In genomic region chr16:45142565-45142964, GRCm38 (mm10) we compare ENCODE assay signal across 16 mouse cellular contexts. TPM values are rescaled to one million over a fixed set of nuclear protein-coding genes. Genes with fewer than 3 reads are reported as not detected.
DNase-seq lines count a peak whose midpoint lies in the region; ATAC-seq and TF ChIP-seq lines count a peak whose summit lies in the region.
"Had no signal": no experiment of that assay in that cellular context is flagged by ENCODE, and none has a peak within 500 bp of the region (broad histone marks: within the 10 kb centered on the region; RNA-seq: fewer than 3 reads in every experiment).

No protein-coding gene starts in this region.

- no peak for TF ChIP-seq POLR2A in spleen, adult 2 months (IDR thresholded peaks at IDR 0.05; ENCODE audit: low read depth, low read length)

- no peak overlapping the region for H3K9ac ChIP-seq in intestine, postnatal 0 days (ENCODE audit: low read depth, low read length)
- no peak overlapping the region for H3K9ac ChIP-seq in intestine, embryonic 16.5 days (ENCODE audit: low read depth, low read length)
- H3K9ac ChIP-seq: forebrain, embryonic 13.5 days; limb, embryonic 12.5 days; lung, embryonic 15.5 days had no signal

- peak; percentile 9 to 22 for DNase-seq in spleen, adult 2 months (ENCODE audit: low read depth in 1 of 2, low spot score in 2 of 2)
- DNase-seq in spleen, adult 12 weeks (ENCODE audit: low spot score) = no peak
- peak; percentile 12 for DNase-seq in brain, adult 2 months (ENCODE audit: low read depth, low spot score)
- peak; percentile 66 for DNase-seq in splenic B cell, adult 2 months (ENCODE audit: low read depth, low spot score)
- DNase-seq in c-Kit-positive CD71-positive TER-119-positive erythroid progenitor cells, embryonic 14.5 days (ENCODE audit: low spot score) = no peak
- no peak for DNase-seq in urinary bladder, postnatal 4 days (ENCODE audit: low spot score in 2 of 2)
- DNase-seq: cerebellum, postnatal 10 days; gastrocnemius, postnatal 14 days; kidney, postnatal 10 days; right cerebral cortex, postnatal 4 days had no signal

- 93% methylated on average over 5 of the region's 5 CpGs for WGBS in intestine, postnatal 0 days
- 91% methylated on average over 5 of the region's 5 CpGs for WGBS in intestine, embryonic 16.5 days
- WGBS in spleen, adult 2 months = 56% methylated on average over 5 of the region's 5 CpGs

- TF ChIP-seq CTCF in intestine, postnatal 0 days (IDR thresholded peaks at IDR 0.05; ENCODE audit: low read depth) = peak; percentile 47
- no peak for TF ChIP-seq CTCF in spleen, adult 2 months (IDR thresholded peaks at IDR 0.05; ENCODE audit: extremely low read depth, insufficient read depth, insufficient read length, insufficient replicate concordance)

- ATAC-seq in intestine, postnatal 0 days = no peak
- ATAC-seq in intestine, embryonic 16.5 days = no peak
- ATAC-seq: forebrain, embryonic 13.5 days; hindbrain, embryonic 16.5 days had no signal

- H3K9me3 ChIP-seq in intestine, postnatal 0 days (ENCODE audit: control insufficient read depth) = no peaks in the 10 kb centered on the region
- no peaks in the 10 kb centered on the region for H3K9me3 ChIP-seq in intestine, embryonic 16.5 days (ENCODE audit: control insufficient read depth, low read length)
- H3K9me3 ChIP-seq: forebrain, embryonic 13.5 days; limb, embryonic 12.5 days; lung, embryonic 15.5 days had no signal

- H3K27ac ChIP-seq in intestine, postnatal 0 days (ENCODE audit: low read depth, low read length) = no peak overlapping the region
- no peak overlapping the region for H3K27ac ChIP-seq in intestine, embryonic 16.5 days (ENCODE audit: low read length)
- H3K27ac ChIP-seq in spleen, adult 2 months (ENCODE audit: insufficient read depth, low read length) = no peak overlapping the region
- H3K27ac ChIP-seq: forebrain, embryonic 13.5 days; limb, embryonic 12.5 days; lung, embryonic 15.5 days had no signal

- H3K4me3 ChIP-seq in intestine, postnatal 0 days (ENCODE audit: low read depth, low read length) = no peak overlapping the region
- H3K4me3 ChIP-seq in intestine, embryonic 16.5 days (ENCODE audit: low read length) = no peak overlapping the region
- no peak overlapping the region for H3K4me3 ChIP-seq in spleen, adult 2 months (ENCODE audit: extremely low read depth, insufficient read depth, insufficient read length)
- H3K4me3 ChIP-seq: forebrain, embryonic 13.5 days; limb, embryonic 12.5 days; lung, embryonic 15.5 days had no signal

- no peaks in the 10 kb centered on the region for H3K4me1 ChIP-seq in intestine, postnatal 0 days (replicated peaks; ENCODE audit: control insufficient read depth, insufficient read depth, low read length)
- no peaks in the 10 kb centered on the region for H3K4me1 ChIP-seq in intestine, embryonic 16.5 days (ENCODE audit: control insufficient read depth, insufficient read depth, low read length)
- no peaks in the 10 kb centered on the region for H3K4me1 ChIP-seq in spleen, adult 2 months (ENCODE audit: control insufficient read depth, insufficient read depth, insufficient read length)
- H3K4me1 ChIP-seq: forebrain, embryonic 13.5 days; limb, embryonic 12.5 days; lung, embryonic 15.5 days had no signal

- no peaks in the 10 kb centered on the region for H3K27me3 ChIP-seq in intestine, postnatal 0 days (replicated peaks; ENCODE audit: control insufficient read depth, insufficient read depth, low read length)
- no peaks in the 10 kb centered on the region for H3K27me3 ChIP-seq in intestine, embryonic 16.5 days (replicated peaks; ENCODE audit: control insufficient read depth, insufficient read depth, low read length)
- no peaks in the 10 kb centered on the region for H3K27me3 ChIP-seq in spleen, adult 2 months (ENCODE audit: control insufficient read depth, insufficient read depth, low read length)
- H3K27me3 ChIP-seq in splenic B cell, adult 2 months (ENCODE audit: control insufficient read depth, insufficient read depth, low read length, poor library complexity, severe bottlenecking) = no peaks in the 10 kb centered on the region
- H3K27me3 ChIP-seq: forebrain, embryonic 13.5 days; limb, embryonic 12.5 days; lung, embryonic 15.5 days had no signal

- peaks cover 53% of the 10 kb centered on the region for H3K36me3 ChIP-seq in intestine, postnatal 0 days (ENCODE audit: control insufficient read depth, insufficient read depth)
- H3K36me3 ChIP-seq in intestine, embryonic 16.5 days (ENCODE audit: control insufficient read depth, insufficient read depth, low read length) = peaks cover 9% of the 10 kb centered on the region
- H3K36me3 ChIP-seq in spleen, adult 2 months (ENCODE audit: control insufficient read depth, insufficient read depth, low read length) = peaks cover 33% of the 10 kb centered on the region
- H3K36me3 ChIP-seq in splenic B cell, adult 2 months (ENCODE audit: control insufficient read depth, insufficient read depth, low read length, poor library complexity, severe bottlenecking) = peaks cover 9% of the 10 kb centered on the region; the same call in 1 of the 2 replicates

- H3K4me2 ChIP-seq in intestine, postnatal 0 days (replicated peaks; ENCODE audit: low read depth) = no peak overlapping the region
- no peak overlapping the region for H3K4me2 ChIP-seq in intestine, embryonic 16.5 days (ENCODE audit: low read depth, low read length)
- H3K4me2 ChIP-seq: forebrain, embryonic 13.5 days; limb, embryonic 12.5 days; lung, embryonic 15.5 days had no signal

RNA-seq across cellular contexts. Expression of gene Slc35a5, which starts 15.9 kb away (rescaled TPM):
- polyA plus RNA-seq in intestine, postnatal 0 days (2015; fragmentation: Nextera tagmentation; extraction: Ambion mirVana) = 19.9 and 20.4 TPM in 2 replicates
- 26.4 and 28.2 TPM in 2 replicates for polyA plus RNA-seq in intestine, embryonic 16.5 days (2015; fragmentation: Nextera tagmentation; extraction: Ambion mirVana)
- 6.8 and 8.3 TPM in 2 replicates for polyA plus RNA-seq in spleen, adult 2 months (2012; rRNA removed)

RNA-seq across cellular contexts. Expression of gene Atg3, which starts 16.0 kb away (rescaled TPM):
- 45.8 and 49.5 TPM in 2 replicates for polyA plus RNA-seq in intestine, postnatal 0 days (2015; fragmentation: Nextera tagmentation; extraction: Ambion mirVana)
- polyA plus RNA-seq in intestine, embryonic 16.5 days (2015; fragmentation: Nextera tagmentation; extraction: Ambion mirVana) = 37.4 and 41.4 TPM in 2 replicates
- 13.8 and 21.4 TPM in 2 replicates for polyA plus RNA-seq in spleen, adult 2 months (2012; rRNA removed)

RNA-seq across cellular contexts. Expression of gene Ccdc80, which starts 49.4 kb away (rescaled TPM):
- 37.2 and 37.7 TPM in 2 replicates for polyA plus RNA-seq in intestine, postnatal 0 days (2015; fragmentation: Nextera tagmentation; extraction: Ambion mirVana)
- 61.3 and 62.1 TPM in 2 replicates for polyA plus RNA-seq in intestine, embryonic 16.5 days (2015; fragmentation: Nextera tagmentation; extraction: Ambion mirVana)
- polyA plus RNA-seq in spleen, adult 2 months (2012; rRNA removed) = 10.5 and 11.3 TPM in 2 replicates

Comparison
In these comparisons a context has a peak if more than half of its experiments do, and no peak if none do; other contexts are left out.
1. DNase-seq: peak in spleen, adult 2 months (2 of 2), brain, adult 2 months (single experiment) and splenic B cell, adult 2 months (single experiment); none in spleen, adult 12 weeks (single experiment), c-Kit-positive CD71-positive TER-119-positive erythroid progenitor cells, embryonic 14.5 days (single experiment) and urinary bladder, postnatal 4 days (0 of 2).